Mouse (Mus musculus): ENCODE data around the gene Unk. TPM values are rescaled to one million over a fixed set of nuclear protein-coding genes. Genes with fewer than 3 reads are reported as not detected.
A peak's percentile ranks its signal among the peaks of the same experiment; 100 is the strongest.

The Unk gene
- polyA plus RNA-seq, 1 experiment, result 33.9 TPM

GRCm38 (mm10) chr11:116078221-116078620 lies 48.1 kb downstream of the Unk start:
- H3K9ac ChIP-seq (ENCODE audit: low read depth, poor library complexity, severe bottlenecking), result peak overlapping the region; percentile 19
- H3K4me3 ChIP-seq (ENCODE audit: low read depth, low read length), result peak overlapping the region; percentile 58
- no peak for TF ChIP-seq CTCF (IDR thresholded peaks at IDR 0.05; ENCODE audit: low read depth, low read length)
- TF ChIP-seq EP300 (IDR thresholded peaks at IDR 0.05; ENCODE audit: insufficient read depth, low read depth, low read length), result no peak
- TF ChIP-seq POLR2A (IDR thresholded peaks at IDR 0.05; ENCODE audit: insufficient read depth, low read length), result no peak
- peaks cover 35% of the 10 kb centered on the region for H3K36me3 ChIP-seq (ENCODE audit: control insufficient read depth, insufficient read depth, low read length, poor library complexity, severe bottlenecking)
- H3K4me1 ChIP-seq (ENCODE audit: control insufficient read depth, insufficient read depth, low read length), result no peaks in the 10 kb centered on the region
- H3K9me3 ChIP-seq (replicated peaks; ENCODE audit: control insufficient read depth, insufficient read depth, low read length, poor library complexity, severe bottlenecking), result no peaks in the 10 kb centered on the region
- H3K27ac ChIP-seq (ENCODE audit: insufficient read depth, low read length), result peak overlapping the region; percentile 76
- H3K27me3 ChIP-seq (ENCODE audit: control insufficient read depth, insufficient read depth, low read length, poor library complexity, severe bottlenecking), result no peaks in the 10 kb centered on the region

DNA sequence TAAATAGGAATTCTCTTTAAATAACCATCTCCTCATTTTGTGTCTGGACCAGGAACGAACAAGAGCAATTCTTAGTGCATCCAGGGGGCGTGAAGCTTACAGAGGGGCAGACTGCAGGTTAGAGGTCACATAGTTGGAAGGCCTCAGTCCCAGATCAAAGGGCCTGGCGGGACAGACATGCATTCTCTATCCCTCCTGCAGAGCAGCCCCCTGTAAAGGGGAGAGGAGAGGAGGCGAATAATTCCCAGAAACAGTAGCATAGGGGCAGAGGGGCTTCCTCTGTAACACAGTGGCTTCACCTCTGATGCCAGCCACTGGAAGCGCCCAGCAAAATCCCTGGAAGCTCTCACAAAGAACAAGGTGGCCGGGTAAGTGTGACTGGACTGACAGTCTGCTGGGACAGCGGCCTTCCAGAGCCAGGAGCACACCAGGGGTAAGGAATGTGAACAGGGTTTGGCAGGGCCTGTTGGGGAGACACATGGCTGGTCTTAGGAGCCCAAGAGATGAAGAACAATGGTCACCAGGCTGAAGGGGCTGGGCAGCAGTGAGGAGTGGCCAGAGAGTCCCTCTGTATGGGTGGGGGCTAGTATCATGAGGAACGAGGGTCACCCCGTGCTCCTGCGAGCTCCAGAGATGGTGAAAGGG lies 48.7 kb downstream of the Unk start:
- TF ChIP-seq CTCF (IDR thresholded peaks at IDR 0.05; ENCODE audit: low read depth, low read length) (no peak), POLR2A (IDR thresholded peaks at IDR 0.05; ENCODE audit: insufficient read depth, low read length) (no peak), EP300 (IDR thresholded peaks at IDR 0.05; ENCODE audit: insufficient read depth, low read depth, low read length) (no peak)
- Histone ChIP-seq H3K4me1 (ENCODE audit: control insufficient read depth, insufficient read depth, low read length) (no peaks in the 10 kb centered on the region), H3K27ac (ENCODE audit: insufficient read depth, low read length) (peak overlapping the region; percentile 49), H3K4me3 (ENCODE audit: low read depth, low read length) (no peak overlapping the region), H3K9me3 (replicated peaks; ENCODE audit: control insufficient read depth, insufficient read depth, low read length, poor library complexity, severe bottlenecking) (no peaks in the 10 kb centered on the region), H3K9ac (ENCODE audit: low read depth, poor library complexity, severe bottlenecking) (no peak overlapping the region), H3K36me3 (ENCODE audit: control insufficient read depth, insufficient read depth, low read length, poor library complexity, severe bottlenecking) (peaks cover 41% of the 10 kb centered on the region), H3K27me3 (ENCODE audit: control insufficient read depth, insufficient read depth, low read length, poor library complexity, severe bottlenecking) (no peaks in the 10 kb centered on the region)

DNA sequence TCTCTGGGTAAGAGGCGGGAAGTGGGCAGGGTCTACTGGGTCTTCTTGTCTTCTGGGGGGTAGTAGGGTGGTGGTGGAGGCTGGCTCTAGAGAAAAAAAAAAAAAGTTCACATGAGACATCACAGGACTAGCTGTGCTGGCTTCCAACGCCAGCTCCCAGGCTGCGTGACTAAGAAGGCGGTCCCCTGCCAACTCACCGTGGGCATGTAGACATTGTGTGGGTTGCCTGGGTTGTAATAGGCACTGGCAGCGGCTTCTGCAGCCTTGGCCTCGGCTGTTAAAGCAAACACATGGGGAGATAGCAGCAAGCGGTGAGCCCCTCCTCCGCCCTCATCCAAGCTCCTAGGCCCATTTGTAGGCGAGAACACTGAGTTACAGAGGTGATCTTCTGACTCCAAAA lies 49.4 kb downstream of the Unk start:
- Histone ChIP-seq H3K4me3 (ENCODE audit: low read depth, low read length) (no peak overlapping the region), H3K9me3 (replicated peaks; ENCODE audit: control insufficient read depth, insufficient read depth, low read length, poor library complexity, severe bottlenecking) (no peaks in the 10 kb centered on the region), H3K9ac (ENCODE audit: low read depth, poor library complexity, severe bottlenecking) (no peak overlapping the region), H3K27me3 (ENCODE audit: control insufficient read depth, insufficient read depth, low read length, poor library complexity, severe bottlenecking) (no peaks in the 10 kb centered on the region), H3K4me1 (ENCODE audit: control insufficient read depth, insufficient read depth, low read length) (no peaks in the 10 kb centered on the region), H3K36me3 (ENCODE audit: control insufficient read depth, insufficient read depth, low read length, poor library complexity, severe bottlenecking) (peaks cover 42% of the 10 kb centered on the region), H3K27ac (ENCODE audit: insufficient read depth, low read length) (peak overlapping the region; percentile 49)
- TF ChIP-seq CTCF (IDR thresholded peaks at IDR 0.05; ENCODE audit: low read depth, low read length), result no peak
- no peak for TF ChIP-seq POLR2A (IDR thresholded peaks at IDR 0.05; ENCODE audit: insufficient read depth, low read length)
- no peak for TF ChIP-seq EP300 (IDR thresholded peaks at IDR 0.05; ENCODE audit: insufficient read depth, low read depth, low read length)

DNA sequence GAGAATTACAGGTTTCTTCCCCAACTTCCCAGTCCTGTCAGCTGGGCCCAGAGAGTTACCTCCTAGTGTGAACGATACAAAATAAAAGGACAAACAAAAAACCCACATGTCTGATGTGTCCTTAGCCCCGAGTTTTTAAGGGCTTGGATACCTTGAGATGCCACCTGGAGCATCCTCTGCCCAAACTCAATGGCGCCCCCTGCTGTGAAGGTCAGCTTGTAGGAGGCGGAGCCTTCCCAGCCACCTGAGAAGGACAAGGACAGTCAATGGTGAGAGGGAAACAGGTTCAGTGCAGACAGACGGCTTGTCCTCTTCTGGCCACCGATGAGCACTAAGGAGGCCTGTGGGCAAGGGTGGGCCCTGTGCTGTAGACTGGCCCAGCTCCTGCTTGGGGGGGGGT lies 51.0 kb downstream of the Unk start:
- no peak overlapping the region for H3K4me3 ChIP-seq (ENCODE audit: low read depth, low read length)
- no peaks in the 10 kb centered on the region for H3K9me3 ChIP-seq (replicated peaks; ENCODE audit: control insufficient read depth, insufficient read depth, low read length, poor library complexity, severe bottlenecking)
- H3K36me3 ChIP-seq (ENCODE audit: control insufficient read depth, insufficient read depth, low read length, poor library complexity, severe bottlenecking), result peaks cover 42% of the 10 kb centered on the region
- no peaks in the 10 kb centered on the region for H3K27me3 ChIP-seq (ENCODE audit: control insufficient read depth, insufficient read depth, low read length, poor library complexity, severe bottlenecking)
- H3K27ac ChIP-seq (ENCODE audit: insufficient read depth, low read length), result no peak overlapping the region
- no peak overlapping the region for H3K9ac ChIP-seq (ENCODE audit: low read depth, poor library complexity, severe bottlenecking)
- TF ChIP-seq POLR2A (IDR thresholded peaks at IDR 0.05; ENCODE audit: insufficient read depth, low read length) (no peak), CTCF (IDR thresholded peaks at IDR 0.05; ENCODE audit: low read depth, low read length) (peak; percentile 65), EP300 (IDR thresholded peaks at IDR 0.05; ENCODE audit: insufficient read depth, low read depth, low read length) (no peak)
- peaks cover 2% of the 10 kb centered on the region for H3K4me1 ChIP-seq (ENCODE audit: control insufficient read depth, insufficient read depth, low read length)

GRCm38 (mm10) chr11:116083096-116083672 lies 53.1 kb downstream of the Unk start:
- H3K9ac ChIP-seq (ENCODE audit: low read depth, poor library complexity, severe bottlenecking), result no peak overlapping the region

DNA sequence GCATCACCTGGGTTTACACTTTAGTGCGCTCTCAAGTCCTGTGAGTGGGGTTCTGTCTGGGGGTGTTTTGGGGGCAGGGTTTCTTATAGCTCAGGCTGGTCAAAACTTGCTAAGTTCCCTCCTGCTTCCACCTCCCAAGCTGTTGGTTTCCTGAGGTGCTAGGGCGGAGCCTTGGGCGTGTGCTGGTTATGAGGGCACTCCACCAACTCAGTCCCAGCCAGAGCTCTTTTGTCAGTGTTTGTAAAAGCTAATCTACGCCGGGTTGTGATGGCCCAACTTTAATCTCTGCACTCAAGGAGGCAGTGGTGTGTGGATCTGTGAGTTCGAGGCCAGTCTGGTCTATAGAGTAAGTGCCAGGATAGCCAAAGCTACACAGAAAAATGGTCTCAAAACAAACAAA lies 54.0 kb downstream of the Unk start:
- Histone ChIP-seq H3K27ac (ENCODE audit: insufficient read depth, low read length) (no peak overlapping the region), H3K4me3 (ENCODE audit: low read depth, low read length) (no peak overlapping the region), H3K9me3 (replicated peaks; ENCODE audit: control insufficient read depth, insufficient read depth, low read length, poor library complexity, severe bottlenecking) (no peaks in the 10 kb centered on the region), H3K9ac (ENCODE audit: low read depth, poor library complexity, severe bottlenecking) (no peak overlapping the region), H3K27me3 (ENCODE audit: control insufficient read depth, insufficient read depth, low read length, poor library complexity, severe bottlenecking) (no peaks in the 10 kb centered on the region), H3K36me3 (ENCODE audit: control insufficient read depth, insufficient read depth, low read length, poor library complexity, severe bottlenecking) (peaks cover 40% of the 10 kb centered on the region), H3K4me1 (ENCODE audit: control insufficient read depth, insufficient read depth, low read length) (peaks cover 2% of the 10 kb centered on the region)
- TF ChIP-seq CTCF (IDR thresholded peaks at IDR 0.05; ENCODE audit: low read depth, low read length), result no peak
- TF ChIP-seq POLR2A (IDR thresholded peaks at IDR 0.05; ENCODE audit: insufficient read depth, low read length), result no peak
- TF ChIP-seq EP300 (IDR thresholded peaks at IDR 0.05; ENCODE audit: insufficient read depth, low read depth, low read length), result no peak

More at GRCm38 (mm10) chr11:116083096-116083672, 53.1 kb downstream of the Unk start:
- Histone ChIP-seq H3K9me3 (replicated peaks; ENCODE audit: control insufficient read depth, insufficient read depth, low read length, poor library complexity, severe bottlenecking) (no peaks in the 10 kb centered on the region), H3K36me3 (ENCODE audit: control insufficient read depth, insufficient read depth, low read length, poor library complexity, severe bottlenecking) (peaks cover 42% of the 10 kb centered on the region), H3K4me3 (ENCODE audit: low read depth, low read length) (no peak overlapping the region), H3K27ac (ENCODE audit: insufficient read depth, low read length) (no peak overlapping the region), H3K4me1 (ENCODE audit: control insufficient read depth, insufficient read depth, low read length) (peaks cover 2% of the 10 kb centered on the region), H3K27me3 (ENCODE audit: control insufficient read depth, insufficient read depth, low read length, poor library complexity, severe bottlenecking) (no peaks in the 10 kb centered on the region)
- TF ChIP-seq CTCF (IDR thresholded peaks at IDR 0.05; ENCODE audit: low read depth, low read length) (no peak), POLR2A (IDR thresholded peaks at IDR 0.05; ENCODE audit: insufficient read depth, low read length) (no peak), EP300 (IDR thresholded peaks at IDR 0.05; ENCODE audit: insufficient read depth, low read depth, low read length) (no peak)
